Mouse (Mus musculus) heart, embryonic 12.5 days (tissue): Measurements from ENCODE around the gene Sult2b1. TPM values are rescaled to one million over a fixed set of nuclear protein-coding genes. Genes with fewer than 3 reads are reported as not detected.
A peak's percentile ranks its signal among the peaks of the same experiment; 100 is the strongest.

ENCODE experiments used
- ATAC-seq: fragments of 200-750 bp; cut with Nextera tagmentation; 2 replicates; pipeline ENCODE4 v1.8.0; 2017; ENCODE audit warnings: moderate TSS enrichment, moderate library complexity; ENCODE audit not compliant: insufficient number of reproducible peaks, low FRiP score
- H3K27ac ChIP-seq: fragments of 300-500 bp; sonication (generic); 2 replicates; pipeline ENCODE4 v1.5.1; 2016; ENCODE audit warnings: mild to moderate bottlenecking, moderate library complexity; ENCODE audit not compliant: poor library complexity, severe bottlenecking
- H3K27me3 ChIP-seq: fragments of 300-500 bp; sonication (generic); replicated peaks from 2 replicates; pipeline ENCODE4 v1.6.1; 2016; ENCODE audit warnings: mild to moderate bottlenecking, moderate library complexity
- H3K36me3 ChIP-seq: fragments of 300-500 bp; sonication (generic); 2 replicates; pipeline ENCODE4 v1.6.1; 2016; ENCODE audit warnings: mild to moderate bottlenecking, moderate library complexity
- H3K4me1 ChIP-seq: fragments of 300-500 bp; sonication (generic); replicated peaks from 2 replicates; pipeline ENCODE4 v1.6.1; 2016; ENCODE audit warnings: mild to moderate bottlenecking
- H3K4me2 ChIP-seq: fragments of 300-500 bp; sonication (generic); 2 replicates; pipeline ENCODE4 v1.6.1; 2016; ENCODE audit warnings: mild to moderate bottlenecking, moderate library complexity
- H3K4me3 ChIP-seq: fragments of 300-500 bp; sonication (generic); 2 replicates; pipeline ENCODE4 v1.5.1; 2016; ENCODE audit warnings: mild to moderate bottlenecking
- H3K9ac ChIP-seq: fragments of 300-500 bp; sonication (generic); 2 replicates; pipeline ENCODE4 v1.6.1; 2016; ENCODE audit warnings: mild to moderate bottlenecking, moderate library complexity
- H3K9me3 ChIP-seq: fragments of 300-500 bp; sonication (generic); replicated peaks from 2 replicates; pipeline ENCODE4 v1.6.1; 2016; ENCODE audit warnings: mild to moderate bottlenecking, moderate library complexity
- WGBS: fragments of 180-500 bp; shearing (Covaris S2); methylation state at CpG from one replicate; pipeline ENCODE4 v1.1.7; 2016; 5-methylcytosine and 5-hydroxymethylcytosine counted together
- polyA plus RNA-seq: library from polyadenylated mRNA; unstranded; fragments of >200 nt; fragmentation: Nextera tagmentation; extraction: Ambion mirVana; gene quantifications from 2 replicates; pipeline ENCODE4 v1.2.1, GENCODE M21; 2016

The Sult2b1 gene
- polyA plus RNA-seq, 1 experiment from 2014 or later: 0.23 TPM

GRCm38 (mm10) chr7:45725713-45726112 lies 58.8 kb downstream of the Sult2b1 start, which contains the start of gene Spaca4:
Spaca4 (minus strand) TSS chr7:45725813.
- peaks cover 64% of the 10 kb centered on the region for H3K36me3 ChIP-seq
- no peak within 1 kb of the TSS for H3K4me3 ChIP-seq

GRCm38 (mm10) chr7:45725151-45725550 lies 59.3 kb downstream of the Sult2b1 start:
- Histone ChIP-seq H3K9ac (peak overlapping the region; percentile 32; the same call in 1 of the 2 replicates), H3K9me3 (no peaks in the 10 kb centered on the region), H3K4me1 (0 out of 2 replicates have a peak, but pooled peaks cover 5% of the 10 kb centered on the region), H3K27me3 (no peaks in the 10 kb centered on the region), H3K27ac (no peak overlapping the region), H3K4me2 (no peak overlapping the region), H3K36me3 (peaks cover 69% of the 10 kb centered on the region), H3K4me3 (no peak overlapping the region)
- WGBS: 90% methylated on average over 9 of the region's 9 CpGs
- ATAC-seq: no peak

More at GRCm38 (mm10) chr7:45725713-45726112, 58.8 kb downstream of the Sult2b1 start, which contains the start of gene Spaca4:
- Histone ChIP-seq H3K4me1 (peaks cover 9% of the 10 kb centered on the region), H3K9ac (peak within 1 kb of the TSS; percentile 32; the same call in 1 of the 2 replicates), H3K27ac (no peak within 1 kb of the TSS), H3K4me2 (no peak within 1 kb of the TSS), H3K9me3 (no peaks in the 10 kb centered on the region), H3K27me3 (no peaks in the 10 kb centered on the region)
- 89% methylated on average over 11 of the region's 11 CpGs for WGBS
- ATAC-seq: no peak

DNA sequence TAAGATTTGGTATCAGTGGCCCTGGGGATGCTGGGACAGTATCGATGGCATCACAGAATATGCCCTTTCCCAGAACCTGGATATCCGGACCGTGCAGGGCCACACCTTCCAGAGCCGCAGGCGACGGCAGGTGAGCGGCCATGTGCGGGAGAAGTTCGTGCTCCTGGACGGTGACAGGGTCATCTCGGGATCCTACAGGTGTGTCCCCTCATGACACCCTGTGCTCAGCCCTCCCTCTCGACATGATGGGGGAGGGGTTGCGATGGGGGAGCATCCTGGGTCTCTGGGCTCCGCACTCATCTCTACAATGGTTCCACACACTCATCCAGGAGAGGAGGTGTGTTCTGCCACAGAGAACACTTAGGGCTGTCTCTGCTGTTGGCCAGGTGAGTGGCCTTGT lies 60.7 kb downstream of the Sult2b1 start:
- Histone ChIP-seq H3K4me1 (peaks cover 15% of the 10 kb centered on the region), H3K4me2 (no peak overlapping the region), H3K9ac (no peak overlapping the region), H3K4me3 (no peak overlapping the region), H3K9me3 (no peaks in the 10 kb centered on the region), H3K27me3 (no peaks in the 10 kb centered on the region), H3K36me3 (peaks cover 80% of the 10 kb centered on the region), H3K27ac (no peak overlapping the region)
- ATAC-seq: no peak
- 91% methylated on average over 14 of the region's 14 CpGs for WGBS

DNA sequence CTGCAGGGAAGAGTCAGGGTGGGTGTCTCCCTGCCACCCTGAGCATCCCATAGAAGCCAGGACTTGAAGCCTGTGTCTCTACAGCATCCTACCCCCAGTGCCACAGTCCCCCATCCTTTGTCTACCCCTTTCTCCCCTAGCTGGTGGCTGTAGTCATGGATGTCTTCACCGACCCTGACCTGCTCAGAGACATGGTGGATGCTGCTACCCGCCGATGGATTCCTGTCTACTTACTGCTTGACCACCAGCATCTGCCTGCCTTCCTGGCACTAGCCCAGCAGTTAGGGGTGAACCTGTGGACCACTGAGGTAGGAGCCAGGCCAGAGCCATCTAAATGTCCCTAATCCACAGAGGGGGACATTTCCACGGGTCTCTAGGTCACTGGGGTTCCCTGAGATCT lies 61.2 kb downstream of the Sult2b1 start:
- H3K27me3 ChIP-seq: no peaks in the 10 kb centered on the region
- H3K9me3 ChIP-seq: no peaks in the 10 kb centered on the region
- H3K4me3 ChIP-seq: no peak overlapping the region
- H3K27ac ChIP-seq: no peak overlapping the region
- H3K36me3 ChIP-seq: peaks cover 79% of the 10 kb centered on the region
- 95% methylated on average over 4 of the region's 4 CpGs for WGBS
- H3K4me1 ChIP-seq: peaks cover 17% of the 10 kb centered on the region
- H3K9ac ChIP-seq: no peak overlapping the region
- no peak overlapping the region for H3K4me2 ChIP-seq
- no peak for ATAC-seq

DNA sequence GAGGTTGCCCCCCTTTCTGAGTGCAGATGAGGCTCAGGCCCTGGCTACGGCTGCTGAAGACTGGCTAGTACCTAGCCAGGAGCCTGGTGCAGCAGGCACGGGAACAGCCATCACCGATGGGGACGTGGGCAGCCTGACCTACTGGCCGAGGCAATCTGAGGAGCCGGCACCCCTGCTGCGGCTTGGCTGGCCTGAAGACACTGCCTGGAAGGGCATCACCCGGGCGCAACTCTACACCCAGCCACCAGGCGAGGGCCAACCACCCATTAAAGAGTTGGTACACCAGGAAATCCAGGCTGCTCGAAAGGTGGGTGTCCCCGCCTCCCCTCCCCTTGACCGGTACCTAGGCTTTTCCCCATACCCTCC lies 62.1 kb downstream of the Sult2b1 start:
- Histone ChIP-seq H3K4me3 (no peak overlapping the region), H3K4me1 (peaks cover 17% of the 10 kb centered on the region), H3K9me3 (no peaks in the 10 kb centered on the region), H3K36me3 (peaks cover 77% of the 10 kb centered on the region), H3K27me3 (no peaks in the 10 kb centered on the region), H3K9ac (no peak overlapping the region), H3K27ac (no peak overlapping the region), H3K4me2 (no peak overlapping the region)
- WGBS: 83% methylated on average over 13 of the region's 13 CpGs
- no peak for ATAC-seq

GRCm38 (mm10) chr7:45721642-45722347 lies 62.7 kb downstream of the Sult2b1 start:
- Histone ChIP-seq H3K4me3 (no peak overlapping the region), H3K36me3 (peaks cover 73% of the 10 kb centered on the region), H3K9me3 (no peaks in the 10 kb centered on the region), H3K4me2 (no peak overlapping the region), H3K4me1 (peaks cover 21% of the 10 kb centered on the region), H3K27me3 (no peaks in the 10 kb centered on the region), H3K27ac (no peak overlapping the region), H3K9ac (no peak overlapping the region)
- ATAC-seq: no peak
- 74% methylated on average over 13 of the region's 13 CpGs for whole genome bisulfite sequencing

GRCm38 (mm10) chr7:45721234-45721571 lies 63.3 kb downstream of the Sult2b1 start:
- Histone ChIP-seq H3K4me1 (peaks cover 27% of the 10 kb centered on the region), H3K9me3 (no peaks in the 10 kb centered on the region), H3K27me3 (no peaks in the 10 kb centered on the region), H3K27ac (no peak overlapping the region), H3K9ac (no peak overlapping the region), H3K4me3 (no peak overlapping the region), H3K36me3 (peaks cover 68% of the 10 kb centered on the region), H3K4me2 (no peak overlapping the region)
- WGBS: 85% methylated on average over 7 of the region's 7 CpGs
- no peak for ATAC-seq

DNA sequence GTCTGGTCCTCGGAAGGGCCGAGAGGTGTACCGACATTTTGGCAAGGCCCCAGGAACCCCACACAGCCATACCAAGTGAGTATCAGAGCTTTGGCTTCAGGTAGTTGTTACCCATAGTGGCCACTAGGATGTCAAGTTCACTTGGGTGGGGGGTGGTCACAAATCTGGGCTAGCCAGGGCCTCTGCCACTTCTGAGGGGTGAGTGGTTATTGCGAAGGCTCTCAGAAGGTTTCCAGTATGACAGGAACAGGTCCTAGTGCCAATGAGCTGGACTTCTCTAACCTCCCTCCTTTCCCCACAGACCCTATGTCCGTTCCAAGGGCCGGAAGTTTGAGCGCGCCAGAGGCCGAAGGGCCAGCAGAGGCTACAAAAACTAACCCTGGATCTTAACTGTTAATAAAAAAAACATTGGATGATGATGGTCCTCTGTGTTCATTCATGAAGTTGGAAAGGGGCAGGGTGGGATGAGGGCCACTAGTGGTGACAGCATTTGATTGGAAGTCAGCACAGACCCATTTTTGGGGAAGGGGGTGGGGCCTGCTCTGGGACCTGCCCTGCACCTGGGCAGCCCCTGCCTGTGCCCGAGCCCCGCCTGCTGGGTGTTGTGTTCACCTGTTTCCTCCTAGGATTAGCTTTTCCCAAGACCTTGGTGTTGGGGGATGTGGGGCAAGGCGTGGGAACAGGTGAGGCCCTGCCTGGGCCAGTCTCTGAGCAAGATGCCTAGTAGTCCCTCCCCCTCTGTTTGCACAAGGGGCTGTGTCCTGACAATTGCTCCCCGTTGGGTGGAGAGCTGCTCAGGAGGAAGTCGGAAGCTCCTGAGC lies 63.8 kb downstream of the Sult2b1 start, which contains the start of gene Fam83e:
Fam83e (plus strand) TSS at position 800 of the 821 bp plus-strand sequence.
- Histone ChIP-seq H3K9me3 (no peaks in the 10 kb centered on the region), H3K27me3 (no peaks in the 10 kb centered on the region), H3K4me1 (peaks cover 33% of the 10 kb centered on the region), H3K9ac (no peak within 1 kb of the TSS), H3K27ac (no peak within 1 kb of the TSS), H3K4me2 (no peak within 1 kb of the TSS; the same call in 1 of the 2 replicates), H3K36me3 (peaks cover 67% of the 10 kb centered on the region), H3K4me3 (no peak within 1 kb of the TSS)
- 78% methylated on average over 14 of the region's 14 CpGs for WGBS
- no peak for ATAC-seq

- no peaks in the 10 kb centered on the region for H3K9me3 ChIP-seq
- H3K9ac ChIP-seq: peak overlapping the region; percentile 97; the same call in 1 of the 2 replicates
- H3K4me1 ChIP-seq: peaks cover 37% of the 10 kb centered on the region
- 89% methylated on average over 15 of the region's 16 CpGs for WGBS
- H3K27me3 ChIP-seq: no peaks in the 10 kb centered on the region
- ATAC-seq: no peak
- H3K4me3 ChIP-seq: peak overlapping the region; percentile 95; the same call in 1 of the 2 replicates
- no peak overlapping the region for H3K27ac ChIP-seq
- peak overlapping the region; percentile 92 for H3K4me2 ChIP-seq
- peaks cover 59% of the 10 kb centered on the region for H3K36me3 ChIP-seq
These were observed 64.6 kb downstream of the Sult2b1 start for GRCm38 (mm10) chr7:45719738-45720412.

DNA sequence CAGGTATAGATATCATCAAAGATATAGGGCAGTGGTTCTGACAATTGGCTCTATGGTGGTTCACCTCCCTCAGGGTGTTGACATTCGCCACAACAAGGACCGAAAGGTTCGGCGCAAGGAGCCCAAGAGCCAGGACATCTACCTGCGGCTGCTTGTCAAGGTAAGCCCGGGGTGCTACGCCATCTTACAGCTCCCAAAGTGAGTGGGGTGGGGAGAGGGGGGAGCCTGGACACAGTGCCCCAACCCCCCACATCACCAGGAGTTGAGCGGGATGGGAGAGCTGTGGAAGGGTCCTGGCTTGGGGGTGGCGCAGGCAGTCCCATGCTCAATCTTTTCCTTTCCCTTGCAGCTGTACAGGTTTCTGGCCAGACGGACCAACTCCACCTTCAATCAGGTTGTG lies 65.3 kb downstream of the Sult2b1 start:
- WGBS: 83% methylated on average over 10 of the region's 10 CpGs
- peaks cover 52% of the 10 kb centered on the region for H3K36me3 ChIP-seq
- H3K4me3 ChIP-seq: peak overlapping the region; percentile 95
- peak overlapping the region; percentile 97 for H3K9ac ChIP-seq
- H3K9me3 ChIP-seq: no peaks in the 10 kb centered on the region
- H3K4me1 ChIP-seq: peaks cover 42% of the 10 kb centered on the region
- H3K4me2 ChIP-seq: peak overlapping the region; percentile 92
- ATAC-seq: no peak
- H3K27ac ChIP-seq: no peak overlapping the region
- no peaks in the 10 kb centered on the region for H3K27me3 ChIP-seq

GRCm38 (mm10) chr7:45718331-45718730 lies 66.1 kb downstream of the Sult2b1 start:
- H3K36me3 ChIP-seq: peaks cover 47% of the 10 kb centered on the region
- no peaks in the 10 kb centered on the region for H3K9me3 ChIP-seq
- peak overlapping the region; percentile 97 for H3K9ac ChIP-seq
- H3K4me1 ChIP-seq: peaks cover 46% of the 10 kb centered on the region
- H3K4me3 ChIP-seq: peak overlapping the region; percentile 95
- no peak for ATAC-seq
- WGBS: under 1% methylated on average over 20 of the region's 20 CpGs
- no peaks in the 10 kb centered on the region for H3K27me3 ChIP-seq
- peak overlapping the region; percentile 89 for H3K27ac ChIP-seq
- peak overlapping the region; percentile 92 for H3K4me2 ChIP-seq
